Mouse (Mus musculus): ENCODE results near the gene Aff3. TPM values are rescaled to one million over a fixed set of nuclear protein-coding genes. Genes with fewer than 3 reads are reported as not detected.

Aff3 gene
- polyA plus RNA-seq, 1 experiment from 2014 or later, result 12.7 TPM

DNA sequence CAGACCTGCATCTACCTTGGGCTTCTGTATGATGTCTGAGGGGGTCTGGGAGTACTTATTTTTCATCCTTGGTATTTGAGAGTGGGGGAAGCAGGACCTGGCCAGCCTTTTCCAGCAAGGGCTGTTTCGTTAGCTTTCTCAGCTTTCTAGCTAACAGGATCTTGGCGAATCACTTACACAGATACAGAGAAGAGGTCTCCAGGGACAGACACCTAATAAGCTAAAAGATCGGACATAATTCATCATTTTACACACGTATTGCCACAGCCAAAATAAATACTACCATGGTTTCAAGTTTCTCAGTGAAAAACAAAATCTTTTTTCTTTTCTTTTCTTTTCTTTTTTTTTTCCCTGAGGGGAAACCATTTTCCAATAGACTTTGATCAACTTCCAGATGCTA lies 354.7 kb downstream of the Aff3 start:
- 86% methylated on average over 4 of the region's 4 CpGs for WGBS
- no peaks in the 10 kb centered on the region for H3K27me3 ChIP-seq
- H3K4me1 ChIP-seq (replicated peaks), result 0 out of 2 replicates have a peak, but pooled peaks cover 7% of the 10 kb centered on the region
- no peaks in the 10 kb centered on the region for H3K9me3 ChIP-seq
- no peak overlapping the region for H3K9ac ChIP-seq (replicated peaks)
- ATAC-seq, result no peak
- H3K4me2 ChIP-seq (replicated peaks), result no peak overlapping the region
- H3K36me3 ChIP-seq, result no peaks in the 10 kb centered on the region
- no peak overlapping the region for H3K27ac ChIP-seq
- no peak overlapping the region for H3K4me3 ChIP-seq (replicated peaks)

DNA sequence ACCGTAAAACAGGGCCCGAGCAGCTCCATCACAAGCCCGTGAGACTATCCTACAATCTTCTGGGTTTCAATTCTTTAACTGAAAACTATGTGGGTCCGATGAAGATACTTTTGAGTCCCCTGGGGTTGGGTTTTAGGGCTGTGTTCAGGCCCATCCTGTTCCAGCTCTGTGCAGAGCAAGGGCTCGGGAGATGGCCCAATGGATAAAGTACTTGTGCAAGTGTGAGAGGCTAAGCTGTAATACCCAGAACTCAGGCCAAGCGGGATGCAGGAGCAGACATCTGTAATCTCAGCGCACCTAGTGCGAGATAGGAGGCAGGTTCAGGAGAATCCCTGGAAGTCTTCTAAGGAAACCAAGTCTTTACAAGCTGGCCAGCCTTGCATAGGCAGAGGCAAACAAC lies 355.4 kb downstream of the Aff3 start:
- Histone ChIP-seq H3K4me3 (replicated peaks) (no peak overlapping the region), H3K36me3 (no peaks in the 10 kb centered on the region), H3K27ac (no peak overlapping the region), H3K4me1 (replicated peaks) (0 out of 2 replicates have a peak, but pooled peaks cover 7% of the 10 kb centered on the region), H3K9ac (replicated peaks) (no peak overlapping the region), H3K9me3 (no peaks in the 10 kb centered on the region), H3K4me2 (replicated peaks) (no peak overlapping the region), H3K27me3 (no peaks in the 10 kb centered on the region)
- WGBS, result 96% methylated on average over 8 of the region's 8 CpGs
- no peak for ATAC-seq

GRCm38 (mm10) chr1:38308705-38308996 lies 356.1 kb downstream of the Aff3 start:
- Histone ChIP-seq H3K9me3 (no peaks in the 10 kb centered on the region), H3K4me2 (replicated peaks) (no peak overlapping the region), H3K36me3 (no peaks in the 10 kb centered on the region), H3K4me1 (replicated peaks) (0 out of 2 replicates have a peak, but pooled peaks cover 7% of the 10 kb centered on the region), H3K4me3 (replicated peaks) (no peak overlapping the region), H3K27me3 (no peaks in the 10 kb centered on the region), H3K9ac (replicated peaks) (no peak overlapping the region), H3K27ac (no peak overlapping the region)
- 81% methylated on average over 3 of the region's 3 CpGs for WGBS
- no peak for ATAC-seq

- WGBS, result 65% methylated on average over 7 of the region's 7 CpGs
- peak overlapping the region; percentile 21; the same call in 1 of the 2 replicates for H3K27ac ChIP-seq
- no peaks in the 10 kb centered on the region for H3K9me3 ChIP-seq
- H3K4me3 ChIP-seq (replicated peaks), result no peak overlapping the region
- ATAC-seq, result peak; percentile 40; the same call in 1 of the 2 replicates
- H3K27me3 ChIP-seq, result no peaks in the 10 kb centered on the region
- H3K4me2 ChIP-seq (replicated peaks), result no peak overlapping the region
- H3K36me3 ChIP-seq, result no peaks in the 10 kb centered on the region
- no peak overlapping the region for H3K9ac ChIP-seq (replicated peaks)
- H3K4me1 ChIP-seq (replicated peaks), result 0 out of 2 replicates have a peak, but pooled peaks cover 7% of the 10 kb centered on the region
Observed at GRCm38 (mm10) chr1:38307821-38308704, 356.7 kb downstream of the Aff3 start.

DNA sequence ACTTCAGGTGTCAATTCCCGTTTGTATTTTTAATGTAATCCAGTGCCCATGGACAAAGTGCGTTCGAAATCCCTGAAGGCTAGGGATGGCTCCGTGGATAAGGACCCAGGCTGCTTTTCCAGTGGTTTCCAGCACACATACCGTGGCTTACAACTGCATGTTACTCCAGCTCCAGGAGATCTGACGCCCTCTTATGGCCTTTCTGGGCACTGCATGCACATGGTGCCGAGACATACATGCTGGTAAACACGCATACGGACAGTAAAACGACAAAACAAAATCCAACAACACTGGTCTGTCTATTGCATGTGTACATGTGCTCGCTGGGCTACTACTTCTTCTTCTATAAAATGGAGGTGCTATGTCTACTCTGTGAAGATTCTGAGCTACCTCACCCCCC lies 357.5 kb downstream of the Aff3 start:
- no peak overlapping the region for H3K4me3 ChIP-seq (replicated peaks)
- H3K36me3 ChIP-seq, result no peaks in the 10 kb centered on the region
- no peaks in the 10 kb centered on the region for H3K9me3 ChIP-seq
- WGBS, result 92% methylated on average over 11 of the region's 11 CpGs
- H3K27ac ChIP-seq, result no peak overlapping the region
- H3K27me3 ChIP-seq, result no peaks in the 10 kb centered on the region
- no peak overlapping the region for H3K9ac ChIP-seq (replicated peaks)
- 0 out of 2 replicates have a peak, but pooled peaks cover 7% of the 10 kb centered on the region for H3K4me1 ChIP-seq (replicated peaks)
- no peak overlapping the region for H3K4me2 ChIP-seq (replicated peaks)
- ATAC-seq, result no peak

DNA sequence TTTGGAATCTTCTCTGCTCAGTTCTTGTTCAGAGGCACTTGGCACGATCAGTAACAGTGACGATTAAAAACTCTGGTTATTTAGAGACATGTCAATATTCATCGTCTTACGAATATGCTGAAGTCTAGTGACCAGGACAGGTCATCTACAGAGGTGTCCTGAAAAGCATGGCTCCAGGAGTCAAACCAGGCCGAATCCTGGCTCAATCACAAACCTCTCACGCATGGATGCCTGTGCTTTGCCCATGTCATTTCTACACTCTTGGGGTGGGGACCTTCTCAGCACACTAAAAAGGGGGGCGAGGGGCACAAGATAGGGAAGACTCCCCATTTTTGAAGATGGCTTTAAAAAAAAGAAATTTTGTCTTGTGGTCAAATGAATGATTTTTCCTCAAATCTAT lies 358.6 kb downstream of the Aff3 start:
- no peaks in the 10 kb centered on the region for H3K36me3 ChIP-seq
- H3K9ac ChIP-seq (replicated peaks), result no peak overlapping the region
- no peak overlapping the region for H3K4me2 ChIP-seq (replicated peaks)
- H3K4me3 ChIP-seq (replicated peaks), result no peak overlapping the region
- WGBS, result 90% methylated on average over 7 of the region's 7 CpGs
- ATAC-seq, result no peak
- H3K4me1 ChIP-seq (replicated peaks), result 0 out of 2 replicates have a peak, but pooled peaks cover 7% of the 10 kb centered on the region
- no peak overlapping the region for H3K27ac ChIP-seq
- H3K9me3 ChIP-seq, result no peaks in the 10 kb centered on the region
- no peaks in the 10 kb centered on the region for H3K27me3 ChIP-seq

DNA sequence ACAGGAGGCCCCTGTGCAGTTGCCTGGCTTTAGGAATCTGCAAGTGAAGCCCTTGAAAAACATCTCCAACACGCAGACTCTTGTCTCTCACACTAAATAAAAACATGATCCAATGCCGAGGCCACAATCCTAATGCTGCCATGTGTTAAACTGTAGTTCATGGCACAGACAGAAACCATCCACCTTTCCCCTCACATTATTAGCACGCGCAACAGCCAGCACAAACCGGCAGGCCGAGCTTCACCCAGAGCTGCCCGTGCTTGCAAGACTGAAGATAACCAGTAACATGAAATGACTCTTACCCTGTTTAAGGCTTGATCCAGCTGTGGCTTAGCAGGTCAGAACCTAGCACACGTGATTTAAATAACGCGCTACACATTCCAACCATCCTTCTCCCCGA lies 360.4 kb downstream of the Aff3 start:
- H3K9me3 ChIP-seq, result no peaks in the 10 kb centered on the region

DNA sequence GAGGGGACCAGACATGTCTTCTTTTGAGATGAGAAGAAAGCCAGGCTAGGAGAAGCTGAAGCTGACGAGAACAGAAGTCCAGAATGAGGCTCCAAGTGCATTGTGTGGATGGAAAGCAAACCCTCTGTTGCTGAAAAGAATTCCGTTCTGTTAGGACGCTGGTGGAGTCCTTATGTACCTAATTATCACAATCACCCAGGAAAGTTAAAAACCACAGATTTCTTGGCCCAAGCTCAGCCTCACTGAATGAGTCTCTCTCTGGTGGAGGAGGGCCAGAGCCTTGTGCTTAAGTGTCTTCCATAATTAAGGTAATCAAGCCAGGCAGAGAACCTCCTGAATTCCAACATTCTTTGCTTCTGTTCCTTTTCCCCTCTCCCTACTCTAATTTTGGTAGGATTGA lies 366.5 kb downstream of the Aff3 start:
- no peak overlapping the region for H3K27ac ChIP-seq
- no peak for ATAC-seq
- H3K4me3 ChIP-seq (replicated peaks), result no peak overlapping the region
- no peak overlapping the region for H3K4me2 ChIP-seq (replicated peaks)
- H3K27me3 ChIP-seq, result no peaks in the 10 kb centered on the region
- no peaks in the 10 kb centered on the region for H3K4me1 ChIP-seq (replicated peaks)
- no peaks in the 10 kb centered on the region for H3K36me3 ChIP-seq
- H3K9me3 ChIP-seq, result no peaks in the 10 kb centered on the region
- WGBS, result 65% methylated on average over 3 of the region's 3 CpGs
- no peak overlapping the region for H3K9ac ChIP-seq (replicated peaks)

More for the DNA sequence above, 360.4 kb downstream of the Aff3 start:
- ATAC-seq, result no peak
- Histone ChIP-seq H3K4me1 (replicated peaks) (0 out of 2 replicates have a peak, but pooled peaks cover 7% of the 10 kb centered on the region), H3K27me3 (no peaks in the 10 kb centered on the region), H3K36me3 (no peaks in the 10 kb centered on the region), H3K27ac (no peak overlapping the region), H3K4me3 (replicated peaks) (no peak overlapping the region), H3K4me2 (replicated peaks) (no peak overlapping the region), H3K9ac (replicated peaks) (no peak overlapping the region)
- 92% methylated on average over 11 of the region's 11 CpGs for WGBS

GRCm38 (mm10) chr1:38294906-38295305 lies 369.8 kb downstream of the Aff3 start:
- Histone ChIP-seq H3K4me1 (replicated peaks) (peaks cover 6% of the 10 kb centered on the region), H3K9me3 (no peaks in the 10 kb centered on the region), H3K27ac (no peak overlapping the region), H3K27me3 (no peaks in the 10 kb centered on the region), H3K4me3 (replicated peaks) (no peak overlapping the region), H3K9ac (replicated peaks) (no peak overlapping the region), H3K36me3 (no peaks in the 10 kb centered on the region), H3K4me2 (replicated peaks) (no peak overlapping the region)
- no peak for ATAC-seq
- WGBS, result 92% methylated on average over 6 of the region's 6 CpGs

DNA sequence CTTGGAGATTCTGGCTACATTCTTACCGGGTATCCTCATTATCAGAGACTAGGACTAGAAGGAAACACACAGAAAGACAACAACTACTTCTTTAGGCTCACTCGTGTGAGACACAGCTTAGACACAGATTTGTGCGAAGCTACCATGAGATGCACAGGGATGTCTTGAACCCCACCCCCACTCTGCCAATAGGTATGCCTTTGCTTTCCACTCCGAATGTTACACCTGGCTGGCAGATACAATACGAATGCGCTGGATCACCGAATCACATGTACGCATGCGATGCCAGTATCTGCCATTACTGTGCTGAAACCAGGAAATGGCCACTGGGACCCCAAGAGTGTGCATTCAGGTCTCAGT lies 370.4 kb downstream of the Aff3 start:
- ATAC-seq, result no peak
- H3K4me3 ChIP-seq (replicated peaks), result no peak overlapping the region
- no peaks in the 10 kb centered on the region for H3K27me3 ChIP-seq
- H3K9ac ChIP-seq (replicated peaks), result no peak overlapping the region
- H3K4me1 ChIP-seq (replicated peaks), result peaks cover 6% of the 10 kb centered on the region
- H3K4me2 ChIP-seq (replicated peaks), result no peak overlapping the region
- no peaks in the 10 kb centered on the region for H3K36me3 ChIP-seq
- 95% methylated on average over 9 of the region's 9 CpGs for WGBS
- no peak overlapping the region for H3K27ac ChIP-seq
- H3K9me3 ChIP-seq, result no peaks in the 10 kb centered on the region

DNA sequence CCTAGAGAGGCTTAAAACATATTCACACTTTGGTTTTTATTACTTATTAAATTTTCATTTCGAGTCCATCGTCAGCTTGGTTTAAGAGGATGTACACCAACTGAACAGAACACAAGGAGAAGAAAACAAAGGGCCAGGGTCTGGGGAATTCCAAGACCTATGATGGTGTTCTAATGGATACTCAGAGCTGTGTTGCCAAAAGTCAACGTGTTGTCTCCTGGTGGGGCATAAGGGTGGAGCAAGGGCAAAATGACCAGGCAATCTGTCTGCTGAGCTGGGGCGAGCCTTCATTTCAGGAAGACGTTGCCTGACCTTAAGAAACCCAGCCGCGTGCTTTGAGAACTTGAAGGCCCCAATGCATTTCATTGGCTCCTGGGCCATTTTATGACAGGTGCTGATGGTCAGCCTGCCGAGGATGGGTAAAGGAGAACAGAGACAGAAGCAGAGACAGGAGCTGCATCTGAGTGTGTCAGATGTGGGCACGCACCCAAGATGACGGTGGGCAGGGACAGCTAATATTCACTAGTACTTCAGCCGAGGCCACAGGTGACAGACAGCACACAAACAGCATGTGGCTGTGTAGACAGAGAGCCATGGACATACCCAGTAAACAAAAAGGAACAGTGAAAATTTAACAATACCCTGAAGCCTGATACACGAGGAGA lies 371.0 kb downstream of the Aff3 start:
- 92% methylated on average over 12 of the region's 12 CpGs for WGBS
- Histone ChIP-seq H3K4me1 (replicated peaks) (peaks cover 6% of the 10 kb centered on the region), H3K9me3 (no peaks in the 10 kb centered on the region), H3K4me3 (replicated peaks) (no peak overlapping the region), H3K36me3 (no peaks in the 10 kb centered on the region), H3K27ac (no peak overlapping the region), H3K27me3 (no peaks in the 10 kb centered on the region), H3K9ac (replicated peaks) (no peak overlapping the region), H3K4me2 (replicated peaks) (no peak overlapping the region)
- no peak for ATAC-seq

DNA sequence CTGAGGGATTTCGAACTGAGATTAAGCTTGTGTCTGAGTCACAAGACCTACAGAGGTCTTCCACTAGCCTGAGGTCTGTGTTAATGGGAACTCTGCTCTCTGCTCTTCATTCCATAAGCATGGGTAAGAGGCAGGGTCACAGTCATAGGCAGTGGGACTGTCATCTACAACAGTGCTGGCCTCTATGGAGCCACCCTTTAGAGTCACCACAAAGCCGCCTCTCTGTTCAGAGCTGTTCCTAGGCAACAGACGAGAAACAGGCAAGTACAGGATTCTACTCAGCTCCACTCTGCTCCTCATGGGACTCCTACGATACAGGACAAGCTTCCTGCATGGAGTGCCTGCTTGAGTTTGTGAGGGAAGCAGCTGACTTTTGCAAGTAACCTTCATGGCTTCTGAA lies 371.9 kb downstream of the Aff3 start:
- H3K9ac ChIP-seq (replicated peaks), result no peak overlapping the region
- H3K4me1 ChIP-seq (replicated peaks), result peaks cover 6% of the 10 kb centered on the region
- H3K27me3 ChIP-seq, result no peaks in the 10 kb centered on the region
- no peak overlapping the region for H3K27ac ChIP-seq
- WGBS, result 55% methylated on average over 4 of the region's 4 CpGs
- no peak overlapping the region for H3K4me2 ChIP-seq (replicated peaks)
- no peak overlapping the region for H3K4me3 ChIP-seq (replicated peaks)
- H3K9me3 ChIP-seq, result no peaks in the 10 kb centered on the region
- peak; percentile 56 for ATAC-seq
- no peaks in the 10 kb centered on the region for H3K36me3 ChIP-seq

Measured in midbrain, embryonic 13.5 days (tissue).